Mouse (Mus musculus) embryonic facial prominence, embryonic 14.5 days (tissue): ENCODE measurements at regions not wholly inside any gene's neighbourhood (a gene's known extent, or its start where the extent isn't known, plus 50 kb on each side); places are given as distances from the start of the nearest gene placed in this dataset.
A peak's percentile ranks its signal among the peaks of the same experiment; 100 is the strongest.
"Not testable (repeated sequence)": the region's sequence is repeated elsewhere in the genome, so short reads cannot be mapped to it uniquely, and the experiment has no call there.

Experiments used
- ATAC-seq: fragments of 200-750 bp; cut with Nextera tagmentation; 2 replicates; pipeline ENCODE4 v1.8.0; 2017; ENCODE audit warnings: low read depth, moderate number of reproducible peaks, moderate TSS enrichment
- DNase-seq: peaks from one replicate; pipeline ENCODE4 v3.0.0-alpha.2; 2015; ENCODE audit warnings: low spot score
- H3K27ac ChIP-seq: fragments of 300-500 bp; sonication (generic); replicated peaks from 2 replicates; pipeline ENCODE4 v1.5.1; 2014; ENCODE audit warnings: low read depth, mild to moderate bottlenecking, low read length, moderate library complexity
- H3K27me3 ChIP-seq: fragments of 300-500 bp; sonication (generic); replicated peaks from 2 replicates; pipeline ENCODE4 v1.6.1; 2014; ENCODE audit warnings: low read length; ENCODE audit not compliant: control insufficient read depth, insufficient read depth
- H3K36me3 ChIP-seq: fragments of 300-500 bp; sonication (generic); 2 replicates; pipeline ENCODE4 v1.6.1; 2014; ENCODE audit warnings: low read length, mixed read lengths; ENCODE audit not compliant: control insufficient read depth, insufficient read depth
- H3K4me1 ChIP-seq: fragments of 300-500 bp; sonication (generic); 2 replicates; pipeline ENCODE4 v1.6.1; 2014; ENCODE audit warnings: antibody characterized with exemption, low read length; ENCODE audit not compliant: control insufficient read depth, insufficient read depth
- H3K4me2 ChIP-seq: fragments of 300-500 bp; sonication (generic); 2 replicates; pipeline ENCODE4 v1.6.1; 2014; ENCODE audit warnings: low read depth, mild to moderate bottlenecking, low read length, moderate library complexity, mixed read lengths
- H3K4me3 ChIP-seq: fragments of 300-500 bp; sonication (generic); 2 replicates; pipeline ENCODE4 v1.5.1; 2014; ENCODE audit warnings: low read depth, mild to moderate bottlenecking, low read length
- H3K9ac ChIP-seq: fragments of 300-500 bp; sonication (generic); 2 replicates; pipeline ENCODE4 v1.6.1; 2014; ENCODE audit warnings: low read depth, mild to moderate bottlenecking, low read length, moderate library complexity, mixed read lengths
- H3K9me3 ChIP-seq: fragments of 300-500 bp; sonication (generic); 2 replicates; pipeline ENCODE4 v1.6.1; 2016; ENCODE audit warnings: low read length; ENCODE audit not compliant: control insufficient read depth
- WGBS: fragments of 180-500 bp; shearing (Covaris S2); extraction: QIAGEN DNeasy Blood & Tissue Kit; methylation state at CpG from one replicate; pipeline ENCODE4 v1.1.7; 2014; 5-methylcytosine and 5-hydroxymethylcytosine counted together

DNA sequence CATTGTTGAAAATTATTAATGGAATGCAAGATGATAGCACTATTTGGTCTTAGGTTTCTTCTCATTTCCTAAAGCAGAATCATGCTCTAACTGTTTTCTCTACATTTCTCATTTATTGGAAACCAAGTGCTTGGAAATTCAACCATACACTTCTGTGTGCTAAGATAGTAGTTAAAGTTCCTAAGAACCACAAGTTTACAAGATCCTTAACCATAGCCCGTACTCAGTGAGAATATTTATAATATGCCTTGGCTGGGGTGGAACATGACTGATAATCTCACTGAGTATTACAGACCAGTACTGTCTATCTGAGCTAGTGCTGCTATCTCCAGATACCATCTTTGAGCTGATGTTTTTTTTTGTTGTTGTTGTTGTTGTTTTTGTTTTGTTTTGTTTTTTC, 236.9 kb upstream of the Tmem196 start:
- not testable (repeated sequence) for H3K4me2 ChIP-seq, H3K27me3 ChIP-seq, H3K4me3 ChIP-seq, H3K4me1 ChIP-seq, DNase-seq, H3K9ac ChIP-seq, H3K36me3 ChIP-seq, H3K27ac ChIP-seq, ATAC-seq, H3K9me3 ChIP-seq
- WGBS: 79% methylated on average over 1 of the region's 1 CpGs

DNA sequence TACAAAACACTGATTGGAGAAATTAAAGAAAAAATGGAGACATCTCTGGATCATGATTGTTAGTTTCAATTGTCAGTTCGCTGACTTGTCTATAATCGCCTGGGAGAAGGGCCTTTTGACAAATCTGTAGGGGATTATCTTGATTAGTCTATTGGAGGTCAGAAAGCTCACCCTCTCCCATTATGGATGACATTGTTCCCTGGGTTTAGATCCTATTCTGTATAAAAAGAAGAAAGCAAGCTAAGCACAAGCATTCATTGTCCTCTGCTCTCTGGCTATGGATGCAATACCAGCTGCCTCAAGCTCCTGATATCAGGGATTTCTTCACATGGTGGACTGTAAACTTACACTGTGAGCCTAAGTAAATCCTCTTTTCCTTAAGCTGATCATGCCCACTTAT, 214.8 kb upstream of the Tmem196 start:
- Histone ChIP-seq H3K9ac (no peak overlapping the region), H3K27me3 (no peaks in the 10 kb centered on the region), H3K36me3 (no peaks in the 10 kb centered on the region), H3K27ac (no peak overlapping the region), H3K9me3 (no peaks in the 10 kb centered on the region), H3K4me2 (no peak overlapping the region), H3K4me1 (no peaks in the 10 kb centered on the region), H3K4me3 (no peak overlapping the region)
- DNase-seq (no peak), ATAC-seq (no peak)
- WGBS: 54% methylated on average over 2 of the region's 2 CpGs

DNA sequence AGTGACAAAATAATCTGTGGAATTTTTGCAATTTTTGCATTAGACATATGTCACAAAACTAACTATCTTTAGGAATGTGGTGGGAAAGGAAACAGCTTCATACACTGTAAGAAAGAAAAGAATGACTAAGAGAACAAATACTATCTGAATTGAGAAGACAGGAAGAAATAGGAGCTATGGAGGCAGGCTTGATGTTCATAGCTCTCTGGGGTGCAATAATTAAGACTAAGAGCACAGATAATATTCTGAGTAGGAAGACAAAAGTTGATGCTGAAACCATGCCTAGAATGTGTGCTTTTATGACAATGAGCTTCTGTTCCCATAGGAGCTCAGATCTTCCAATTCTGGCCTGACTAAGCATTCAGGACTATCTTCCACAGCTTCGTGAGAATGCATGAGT, 183.0 kb upstream of the Tmem196 start:
- H3K4me1 ChIP-seq: no peaks in the 10 kb centered on the region
- H3K4me3 ChIP-seq: no peak overlapping the region
- no peak for DNase-seq
- no peak overlapping the region for H3K9ac ChIP-seq
- no peaks in the 10 kb centered on the region for H3K9me3 ChIP-seq
- H3K27ac ChIP-seq: no peak overlapping the region
- H3K36me3 ChIP-seq: no peaks in the 10 kb centered on the region
- no peak overlapping the region for H3K4me2 ChIP-seq
- no peak for ATAC-seq
- WGBS: 65% methylated on average over 1 of the region's 1 CpGs
- no peaks in the 10 kb centered on the region for H3K27me3 ChIP-seq

DNA sequence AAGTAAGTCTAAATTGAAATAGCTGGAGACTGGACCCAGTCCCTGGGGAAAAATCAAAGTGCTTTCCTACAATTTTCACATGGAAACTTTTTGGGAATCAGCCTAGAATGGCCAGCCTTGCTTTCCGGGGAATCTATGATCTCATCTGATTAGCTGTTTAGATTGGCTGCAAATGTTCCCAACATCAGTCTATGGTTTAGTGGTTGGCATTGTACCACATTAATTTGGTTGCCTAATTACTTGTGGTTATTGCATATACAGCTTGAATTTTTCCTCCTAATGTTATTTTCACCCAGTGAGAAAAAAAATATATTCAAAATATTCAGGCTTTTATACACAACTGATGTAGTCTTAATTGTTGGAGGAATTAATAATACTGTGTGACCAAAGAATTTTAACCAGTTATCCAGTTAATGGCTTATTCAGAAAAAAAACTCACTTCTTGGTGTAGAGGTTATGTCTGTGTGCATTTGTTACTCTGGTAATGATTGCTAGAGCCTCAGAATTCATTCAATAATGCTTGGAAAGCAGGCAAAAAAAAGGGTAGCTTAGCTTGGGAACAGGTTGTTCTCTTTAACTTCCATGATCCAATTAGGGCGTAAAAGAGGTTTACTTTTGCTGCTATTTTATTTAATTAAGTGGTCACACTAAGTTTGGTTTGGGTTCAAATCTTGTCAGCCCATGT, 182.2 kb upstream of the Tmem196 start:
- Histone ChIP-seq H3K4me1 (no peaks in the 10 kb centered on the region), H3K27ac (no peak overlapping the region), H3K4me2 (no peak overlapping the region), H3K36me3 (no peaks in the 10 kb centered on the region), H3K27me3 (no peaks in the 10 kb centered on the region), H3K9me3 (no peaks in the 10 kb centered on the region), H3K9ac (no peak overlapping the region), H3K4me3 (no peak overlapping the region)
- WGBS: 58% methylated on average over 2 of the region's 2 CpGs
- ATAC-seq (no peak), DNase-seq (peak; percentile 17)

DNA sequence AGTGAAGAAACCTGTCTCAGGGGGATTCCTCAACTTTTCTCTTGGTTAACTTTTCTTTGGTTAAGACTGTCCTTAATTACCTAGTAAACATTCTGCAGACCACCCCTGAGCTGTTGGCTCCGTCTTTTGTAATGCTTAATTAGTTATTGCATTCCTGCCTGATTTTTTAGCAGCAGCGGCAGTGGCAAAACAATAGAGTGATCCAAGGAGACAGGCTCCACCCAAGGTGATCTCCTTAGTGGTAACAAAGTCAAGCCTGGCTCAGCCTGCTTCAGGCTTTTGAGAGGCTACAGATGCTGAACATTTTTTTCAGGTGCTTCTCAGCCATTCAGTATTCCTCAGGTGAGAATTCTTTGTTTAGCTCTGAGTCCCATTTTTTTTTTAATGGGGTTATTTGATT, 168.1 kb upstream of the Tmem196 start:
- Histone ChIP-seq H3K4me3 (no peak overlapping the region), H3K27me3 (no peaks in the 10 kb centered on the region), H3K4me1 (no peaks in the 10 kb centered on the region), H3K36me3 (no peaks in the 10 kb centered on the region), H3K4me2 (no peak overlapping the region), H3K9ac (no peak overlapping the region), H3K27ac (no peak overlapping the region), H3K9me3 (no peaks in the 10 kb centered on the region)
- ATAC-seq: no peak
- WGBS: 19% methylated on average over 2 of the region's 2 CpGs
- DNase-seq: peak; percentile 1

DNA sequence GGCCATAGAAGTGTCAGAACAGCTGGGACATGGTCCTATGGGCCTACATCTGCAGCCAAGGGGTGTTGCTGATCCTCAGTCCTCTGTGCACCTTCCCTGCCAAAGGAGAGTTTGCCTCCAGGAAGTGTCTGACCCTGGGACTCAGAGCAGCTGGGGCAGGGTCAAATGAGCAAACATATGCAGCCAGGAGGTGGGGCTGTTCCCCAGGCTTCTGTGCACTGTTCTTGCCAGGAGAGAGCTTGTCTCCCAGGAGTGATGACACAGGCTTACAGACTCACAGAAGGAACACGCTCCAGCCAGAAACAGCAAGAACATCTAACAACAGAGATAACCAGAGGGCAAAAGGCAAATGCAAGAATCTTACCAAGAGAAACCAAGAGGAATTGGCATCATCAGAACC, 137.9 kb upstream of the Tmem196 start:
- no peak for ATAC-seq
- 56% methylated on average over 1 of the region's 1 CpGs for WGBS
- no peak overlapping the region for H3K4me2 ChIP-seq

DNA sequence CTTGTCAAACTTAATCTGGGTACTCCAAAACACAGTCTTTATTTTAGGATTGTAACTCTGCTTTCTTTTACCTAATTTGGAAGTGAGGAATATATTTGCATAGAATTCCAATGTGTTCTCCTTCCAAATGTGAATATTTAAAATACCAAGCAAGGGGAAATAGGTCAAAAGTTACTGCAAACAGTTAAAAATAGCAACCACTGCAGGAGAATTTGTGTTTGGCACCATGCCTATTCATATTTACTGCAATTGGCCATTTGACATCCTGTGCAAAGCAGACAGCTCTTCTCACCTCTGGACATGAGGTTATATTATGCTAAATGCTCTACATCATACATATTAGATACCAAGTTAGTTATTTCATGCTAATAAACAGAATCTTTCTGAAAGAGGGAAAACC, 129.4 kb upstream of the Tmem196 start:
- no peak overlapping the region for H3K27ac ChIP-seq
- H3K4me1 ChIP-seq: no peaks in the 10 kb centered on the region
- H3K9ac ChIP-seq: no peak overlapping the region
- DNase-seq: no peak
- no peak for ATAC-seq
- H3K4me2 ChIP-seq: no peak overlapping the region
- no peaks in the 10 kb centered on the region for H3K36me3 ChIP-seq
- no peak overlapping the region for H3K4me3 ChIP-seq
- no peaks in the 10 kb centered on the region for H3K27me3 ChIP-seq
- no peaks in the 10 kb centered on the region for H3K9me3 ChIP-seq

More for the DNA sequence above, 137.9 kb upstream of the Tmem196 start:
- no peak for DNase-seq
- H3K36me3 ChIP-seq: no peaks in the 10 kb centered on the region
- no peaks in the 10 kb centered on the region for H3K9me3 ChIP-seq
- no peaks in the 10 kb centered on the region for H3K27me3 ChIP-seq
- no peak overlapping the region for H3K9ac ChIP-seq
- H3K27ac ChIP-seq: no peak overlapping the region
- no peaks in the 10 kb centered on the region for H3K4me1 ChIP-seq
- H3K4me3 ChIP-seq: no peak overlapping the region

DNA sequence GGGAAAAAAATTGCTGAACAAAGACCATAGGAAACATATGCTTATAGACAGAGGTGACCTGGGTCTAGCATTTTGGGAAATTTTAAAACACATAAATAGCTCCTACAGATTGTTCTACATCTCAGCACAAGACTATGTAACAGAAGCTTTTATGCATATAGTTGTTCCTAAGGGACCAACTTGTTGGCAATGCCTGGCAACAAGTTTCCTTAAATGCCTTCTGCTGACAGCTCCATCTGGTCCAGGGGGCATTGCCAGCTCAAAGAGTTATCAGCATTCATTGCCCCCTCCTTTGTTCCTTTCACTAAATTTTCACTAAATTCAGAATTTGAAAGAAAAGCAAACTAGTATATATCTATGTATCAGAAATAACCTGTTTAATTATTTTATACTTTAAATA, 106.5 kb upstream of the Tmem196 start:
- no peak overlapping the region for H3K27ac ChIP-seq
- H3K9me3 ChIP-seq: no peaks in the 10 kb centered on the region
- no peak for ATAC-seq
- DNase-seq: no peak
- H3K4me2 ChIP-seq: no peak overlapping the region
- H3K4me1 ChIP-seq: no peaks in the 10 kb centered on the region
- H3K36me3 ChIP-seq: no peaks in the 10 kb centered on the region
- H3K27me3 ChIP-seq: no peaks in the 10 kb centered on the region
- H3K4me3 ChIP-seq: no peak overlapping the region
- no peak overlapping the region for H3K9ac ChIP-seq

DNA sequence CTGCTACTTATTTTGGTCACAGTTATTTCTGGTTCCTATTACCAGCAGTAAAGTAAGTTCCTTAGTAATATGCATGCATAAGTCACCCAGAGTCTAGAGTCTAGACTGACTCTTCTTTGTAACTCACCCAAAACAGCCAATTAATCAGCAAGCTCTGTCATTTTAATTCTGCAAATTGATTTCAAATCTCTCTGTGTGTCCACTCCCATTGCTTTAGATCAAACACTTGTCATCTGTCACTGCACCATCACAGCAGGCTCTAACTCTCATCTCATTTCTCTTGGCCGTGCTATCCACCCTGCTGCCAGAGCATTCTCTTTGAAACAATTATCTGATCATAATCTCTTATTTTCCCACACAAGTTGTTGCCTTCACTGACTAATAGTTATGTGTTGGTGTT, 63.9 kb upstream of the Tmem196 start:
- ATAC-seq (no peak), DNase-seq (peak; percentile 7)
- Histone ChIP-seq H3K9ac (no peak overlapping the region), H3K9me3 (no peaks in the 10 kb centered on the region), H3K27me3 (no peaks in the 10 kb centered on the region), H3K4me1 (no peaks in the 10 kb centered on the region), H3K27ac (no peak overlapping the region), H3K4me2 (no peak overlapping the region), H3K4me3 (no peak overlapping the region), H3K36me3 (no peaks in the 10 kb centered on the region)
- 50% methylated on average over 1 of the region's 1 CpGs for WGBS
